Mouse (Mus musculus): ENCODE data around the gene Acaca. TPM values are rescaled to one million over a fixed set of nuclear protein-coding genes. Genes with fewer than 3 reads are reported as not detected.

Gene Acaca
- polyA plus RNA-seq, 1 experiment: 0.41 TPM

- Histone ChIP-seq H3K27me3 (ENCODE audit: control insufficient read depth) (no peaks in the 10 kb centered on the region), H3K4me1 (ENCODE audit: control insufficient read depth) (no peaks in the 10 kb centered on the region), H3K36me3 (ENCODE audit: control insufficient read depth) (no peaks in the 10 kb centered on the region; the same call in 1 of the 2 replicates), H3K9me3 (ENCODE audit: control insufficient read depth, low read length) (no peaks in the 10 kb centered on the region), H3K4me3 (replicated peaks) (no peak overlapping the region)
- TF ChIP-seq GATA1 (IDR thresholded peaks at IDR 0.05; ENCODE audit: low read length) (no peak), TAL1 (IDR thresholded peaks at IDR 0.05; ENCODE audit: low read length) (no peak)
Measured at GRCm38 (mm10) chr11:84357304-84357703, 227.8 kb downstream of the Acaca start.

- TF ChIP-seq TAL1 (IDR thresholded peaks at IDR 0.05; ENCODE audit: low read length) (no peak), GATA1 (IDR thresholded peaks at IDR 0.05; ENCODE audit: low read length) (no peak)
- Histone ChIP-seq H3K36me3 (ENCODE audit: control insufficient read depth) (no peaks in the 10 kb centered on the region; the same call in 1 of the 2 replicates), H3K4me3 (replicated peaks) (no peak overlapping the region), H3K27me3 (ENCODE audit: control insufficient read depth) (no peaks in the 10 kb centered on the region), H3K4me1 (ENCODE audit: control insufficient read depth) (no peaks in the 10 kb centered on the region), H3K9me3 (ENCODE audit: control insufficient read depth, low read length) (no peaks in the 10 kb centered on the region)
Measured at GRCm38 (mm10) chr11:84357771-84358170, 228.3 kb downstream of the Acaca start.

GRCm38 (mm10) chr11:84361551-84361950 is 232.1 kb downstream of the Acaca start:
- H3K4me3 ChIP-seq (replicated peaks): no peak overlapping the region
- H3K27me3 ChIP-seq (ENCODE audit: control insufficient read depth): no peaks in the 10 kb centered on the region
- TF ChIP-seq TAL1 (IDR thresholded peaks at IDR 0.05; ENCODE audit: low read length) (no peak), GATA1 (IDR thresholded peaks at IDR 0.05; ENCODE audit: low read length) (no peak)
- H3K36me3 ChIP-seq (ENCODE audit: control insufficient read depth): peaks cover 12% of the 10 kb centered on the region
- peaks cover 2% of the 10 kb centered on the region; the same call in 1 of the 2 replicates for H3K4me1 ChIP-seq (ENCODE audit: control insufficient read depth)
- no peaks in the 10 kb centered on the region for H3K9me3 ChIP-seq (ENCODE audit: control insufficient read depth, low read length)

GRCm38 (mm10) chr11:84362633-84363243 is 233.3 kb downstream of the Acaca start:
- H3K9me3 ChIP-seq (ENCODE audit: control insufficient read depth, low read length): no peaks in the 10 kb centered on the region
- TF ChIP-seq GATA1 (IDR thresholded peaks at IDR 0.05; ENCODE audit: low read length) (no peak), TAL1 (IDR thresholded peaks at IDR 0.05; ENCODE audit: low read length) (no peak)
- H3K4me3 ChIP-seq (replicated peaks): no peak overlapping the region
- peaks cover 14% of the 10 kb centered on the region for H3K36me3 ChIP-seq (ENCODE audit: control insufficient read depth)
- H3K4me1 ChIP-seq (ENCODE audit: control insufficient read depth): peaks cover 2% of the 10 kb centered on the region; the same call in 1 of the 2 replicates
- no peaks in the 10 kb centered on the region for H3K27me3 ChIP-seq (ENCODE audit: control insufficient read depth)

- H3K9me3 ChIP-seq (ENCODE audit: control insufficient read depth, low read length): no peaks in the 10 kb centered on the region
- H3K36me3 ChIP-seq (ENCODE audit: control insufficient read depth): peaks cover 20% of the 10 kb centered on the region
- H3K27me3 ChIP-seq (ENCODE audit: control insufficient read depth): no peaks in the 10 kb centered on the region
- no peak overlapping the region for H3K4me3 ChIP-seq (replicated peaks)
- TF ChIP-seq TAL1 (IDR thresholded peaks at IDR 0.05; ENCODE audit: low read length): no peak
- no peak for TF ChIP-seq GATA1 (IDR thresholded peaks at IDR 0.05; ENCODE audit: low read length)
- H3K4me1 ChIP-seq (ENCODE audit: control insufficient read depth): peaks cover 2% of the 10 kb centered on the region; the same call in 1 of the 2 replicates
Measured at GRCm38 (mm10) chr11:84365313-84365712, 235.8 kb downstream of the Acaca start.

- H3K9me3 ChIP-seq (ENCODE audit: control insufficient read depth, low read length): no peaks in the 10 kb centered on the region
- H3K27me3 ChIP-seq (ENCODE audit: control insufficient read depth): no peaks in the 10 kb centered on the region
- H3K36me3 ChIP-seq (ENCODE audit: control insufficient read depth): peaks cover 37% of the 10 kb centered on the region
- peaks cover 2% of the 10 kb centered on the region; the same call in 1 of the 2 replicates for H3K4me1 ChIP-seq (ENCODE audit: control insufficient read depth)
- TF ChIP-seq TAL1 (IDR thresholded peaks at IDR 0.05; ENCODE audit: low read length): no peak
- no peak for TF ChIP-seq GATA1 (IDR thresholded peaks at IDR 0.05; ENCODE audit: low read length)
- no peak overlapping the region for H3K4me3 ChIP-seq (replicated peaks)
Measured at GRCm38 (mm10) chr11:84368902-84369301, 239.4 kb downstream of the Acaca start.

- peaks cover 28% of the 10 kb centered on the region for H3K36me3 ChIP-seq (ENCODE audit: control insufficient read depth)
- TF ChIP-seq TAL1 (IDR thresholded peaks at IDR 0.05; ENCODE audit: low read length) (no peak), GATA1 (IDR thresholded peaks at IDR 0.05; ENCODE audit: low read length) (no peak)
- no peaks in the 10 kb centered on the region for H3K9me3 ChIP-seq (ENCODE audit: control insufficient read depth, low read length)
Measured at GRCm38 (mm10) chr11:84373122-84373521, 243.7 kb downstream of the Acaca start.

GRCm38 (mm10) chr11:84375951-84376496 is 246.6 kb downstream of the Acaca start:
- Histone ChIP-seq H3K4me3 (replicated peaks) (no peak overlapping the region), H3K27me3 (ENCODE audit: control insufficient read depth) (no peaks in the 10 kb centered on the region), H3K4me1 (ENCODE audit: control insufficient read depth) (no peaks in the 10 kb centered on the region), H3K36me3 (ENCODE audit: control insufficient read depth) (peaks cover 21% of the 10 kb centered on the region), H3K9me3 (ENCODE audit: control insufficient read depth, low read length) (no peaks in the 10 kb centered on the region)
- TF ChIP-seq TAL1 (IDR thresholded peaks at IDR 0.05; ENCODE audit: low read length) (no peak), GATA1 (IDR thresholded peaks at IDR 0.05; ENCODE audit: low read length) (no peak)

More at GRCm38 (mm10) chr11:84373122-84373521, 243.7 kb downstream of the Acaca start:
- Histone ChIP-seq H3K27me3 (ENCODE audit: control insufficient read depth) (no peaks in the 10 kb centered on the region), H3K4me3 (replicated peaks) (no peak overlapping the region), H3K4me1 (ENCODE audit: control insufficient read depth) (no peaks in the 10 kb centered on the region)

GRCm38 (mm10) chr11:84376510-84377365 is 247.3 kb downstream of the Acaca start:
- Histone ChIP-seq H3K9me3 (ENCODE audit: control insufficient read depth, low read length) (no peaks in the 10 kb centered on the region), H3K4me1 (ENCODE audit: control insufficient read depth) (no peaks in the 10 kb centered on the region), H3K27me3 (ENCODE audit: control insufficient read depth) (no peaks in the 10 kb centered on the region), H3K4me3 (replicated peaks) (no peak overlapping the region), H3K36me3 (ENCODE audit: control insufficient read depth) (peaks cover 21% of the 10 kb centered on the region)
- no peak for TF ChIP-seq GATA1 (IDR thresholded peaks at IDR 0.05; ENCODE audit: low read length)
- no peak for TF ChIP-seq TAL1 (IDR thresholded peaks at IDR 0.05; ENCODE audit: low read length)

Data from erythroblast, embryonic 14.5 days (primary cell).